Mouse (Mus musculus) retina, postnatal 7 days (tissue): Measurements from ENCODE around the gene Pdxp.

ENCODE experiments used
- DNase-seq: peaks from one replicate; pipeline ENCODE4 v3.0.0-alpha.2; 2012; ENCODE audit warnings: low read depth, low spot score

Pdxp gene

GRCm38 (mm10) chr15:78927788-78928457 lies 14.2 kb downstream of the Pdxp start:
- no peak for DNase-seq

DNA sequence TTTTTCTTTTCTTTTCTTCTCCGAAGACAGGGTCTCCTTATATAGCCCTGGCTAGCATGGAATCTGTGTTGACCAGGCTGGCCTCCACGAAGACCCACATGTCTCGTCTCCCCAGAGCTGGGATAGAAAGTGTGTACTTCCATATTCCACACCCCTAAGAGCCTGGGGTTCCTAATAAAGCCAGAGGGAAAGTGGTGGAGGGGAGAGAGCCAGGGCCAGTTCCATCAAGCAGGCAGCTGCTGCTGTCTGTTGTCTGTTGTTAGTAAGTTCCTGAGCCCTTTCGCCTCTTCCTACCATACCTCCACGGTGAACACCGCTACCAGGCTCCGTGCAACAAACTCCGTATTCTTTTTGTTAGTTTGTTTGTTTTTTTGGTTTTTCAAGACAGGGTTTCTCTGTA lies 14.8 kb downstream of the Pdxp start:
- no peak for DNase-seq

DNA sequence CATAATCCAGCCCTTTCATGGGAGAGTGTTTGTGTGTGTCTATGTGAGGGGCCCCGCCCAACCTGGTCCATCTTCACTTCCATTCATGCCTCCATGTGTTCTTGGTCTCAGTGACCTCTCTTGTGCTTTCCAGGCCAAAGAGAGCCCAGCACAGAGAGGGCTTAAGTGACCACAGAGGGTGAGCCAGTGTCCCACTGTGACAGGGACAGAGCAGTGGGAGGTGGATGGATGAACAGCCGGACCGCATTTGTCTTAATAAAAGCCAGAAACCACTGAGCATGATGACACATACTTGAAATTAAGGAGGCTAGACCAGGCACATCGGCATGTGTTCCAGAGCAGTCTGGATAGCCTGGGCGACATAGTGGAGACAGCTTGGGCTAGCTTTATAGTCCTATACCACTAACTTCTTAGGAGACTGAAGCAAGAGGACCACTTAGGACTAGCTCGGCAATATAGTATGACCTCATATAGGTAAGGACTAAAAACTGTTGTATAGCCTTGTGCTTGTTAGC lies 16.5 kb downstream of the Pdxp start:
- no peak for DNase-seq

DNA sequence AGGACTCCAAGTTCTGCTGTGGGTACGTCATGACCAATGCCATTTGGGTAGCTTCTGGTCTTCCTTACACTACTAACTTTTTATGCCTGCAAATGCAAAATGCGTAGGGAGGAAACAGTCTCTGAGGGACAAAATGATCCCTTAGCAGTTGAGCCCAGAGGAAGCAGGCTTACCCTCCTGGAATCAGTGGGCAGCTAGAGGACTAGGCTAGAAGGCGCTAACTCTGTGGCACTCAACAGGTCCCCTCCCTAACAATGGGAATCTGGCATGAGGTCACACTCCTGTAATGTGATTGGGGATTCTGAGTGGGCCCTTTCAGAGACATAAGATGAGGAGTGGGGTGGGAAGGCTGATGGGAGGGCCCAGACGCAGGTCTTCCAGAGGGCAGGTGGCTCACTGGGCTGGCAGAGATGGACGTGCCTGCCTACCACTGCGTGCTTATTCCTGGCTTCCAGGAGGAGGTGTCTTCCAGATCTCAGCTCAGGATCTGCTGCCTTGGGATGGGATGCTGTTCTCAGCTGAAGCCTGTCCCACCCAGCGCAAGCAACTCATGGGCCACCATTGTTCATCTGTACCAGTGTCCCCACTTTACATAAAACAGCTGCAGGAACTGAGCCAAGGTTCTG lies 17.2 kb downstream of the Pdxp start:
- DNase-seq: no peak

DNA sequence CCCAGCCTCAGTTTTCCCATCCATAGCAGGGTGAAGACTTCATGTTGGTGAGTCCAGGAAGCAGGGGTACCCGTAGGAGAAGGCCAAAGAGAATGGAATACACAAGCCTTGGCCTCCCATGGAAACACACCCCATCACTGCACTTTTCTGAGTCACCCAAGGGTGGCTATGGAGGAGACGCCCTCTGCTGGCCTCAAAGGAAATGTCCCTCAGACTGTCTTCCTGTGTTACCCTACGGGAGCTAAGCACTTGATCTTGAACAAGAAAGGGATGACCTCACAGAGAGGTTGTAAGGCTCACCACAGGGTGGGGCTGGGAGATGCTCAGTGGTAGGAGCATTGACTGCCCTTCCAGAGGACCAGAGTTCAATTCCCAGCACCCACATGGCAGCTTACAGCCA lies 17.9 kb downstream of the Pdxp start:
- DNase-seq: no peak

DNA sequence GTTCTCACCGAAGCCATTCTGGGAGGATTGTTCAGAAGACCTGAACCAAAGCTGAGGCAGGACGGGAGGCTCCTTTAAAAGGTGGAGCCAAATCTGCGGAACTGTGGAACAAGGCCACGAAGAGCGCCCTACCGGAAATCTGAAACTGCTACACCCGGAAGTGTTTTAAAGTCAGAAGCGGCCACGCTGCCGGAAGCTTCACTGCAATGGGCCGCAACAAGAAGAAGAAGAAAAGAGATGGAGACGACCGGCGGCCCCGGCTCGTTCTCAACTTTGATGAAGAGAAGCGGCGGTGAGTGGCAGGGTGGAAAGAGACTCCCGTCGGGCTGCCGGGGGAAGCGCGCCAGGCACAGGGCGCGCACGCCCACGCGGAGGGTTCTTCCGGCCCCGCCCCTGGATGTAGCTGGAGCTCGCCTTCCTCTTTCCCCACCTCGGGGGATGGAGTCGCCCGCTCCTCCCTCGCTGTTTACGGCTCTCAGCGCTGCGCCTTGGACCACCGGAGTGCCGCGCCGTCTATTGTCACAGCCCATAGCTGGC lies 21.1 kb downstream of the Pdxp start, which contains the start of gene Nol12:
Gene Nol12 (plus strand): TSS at position 150 of the 537 bp plus-strand sequence.
- DNase-seq: peak; percentile 85

DNA sequence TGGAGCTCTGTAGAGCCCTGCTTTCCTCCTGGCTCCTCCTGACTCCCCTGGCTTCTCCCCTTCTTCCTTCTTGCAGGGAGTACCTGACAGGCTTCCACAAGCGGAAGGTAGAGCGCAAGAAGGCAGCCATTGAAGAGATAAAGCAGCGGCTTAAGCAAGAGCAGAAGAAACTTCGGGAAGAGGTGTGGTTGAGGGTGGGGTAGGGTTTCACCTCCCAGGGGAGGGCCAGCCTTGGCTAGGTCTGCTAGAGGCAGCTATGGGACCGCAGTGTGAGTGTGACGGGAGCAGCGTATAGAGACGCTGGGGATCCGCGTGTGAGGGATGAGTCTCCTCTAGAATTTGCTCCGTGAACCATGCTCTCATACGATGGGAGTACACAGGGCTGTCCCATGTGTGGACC lies 22.7 kb downstream of the Pdxp start:
- DNase-seq: no peak

- DNase-seq: no peak
These were observed 23.6 kb downstream of the Pdxp start for GRCm38 (mm10) chr15:78937311-78937710.

DNA sequence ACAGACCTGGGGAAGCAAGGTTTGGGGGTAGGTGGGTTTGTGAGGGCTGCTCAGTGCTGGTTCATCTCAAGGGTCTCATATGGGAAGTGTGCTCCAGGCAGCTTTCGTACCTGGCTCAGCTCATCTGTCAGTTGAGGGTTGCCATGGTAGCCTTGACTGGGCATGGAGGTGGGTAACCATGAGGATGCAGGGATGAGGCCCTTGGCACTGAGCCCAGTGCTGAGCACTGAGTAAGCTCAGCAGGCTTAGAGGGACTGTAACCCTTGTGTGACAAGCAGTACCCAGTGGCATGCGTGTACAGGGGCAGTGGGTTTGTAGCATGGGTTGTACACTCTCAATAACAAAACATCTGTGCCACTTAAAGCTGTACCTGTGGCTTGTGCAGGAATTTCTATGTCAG lies 24.2 kb downstream of the Pdxp start:
- DNase-seq: no peak

DNA sequence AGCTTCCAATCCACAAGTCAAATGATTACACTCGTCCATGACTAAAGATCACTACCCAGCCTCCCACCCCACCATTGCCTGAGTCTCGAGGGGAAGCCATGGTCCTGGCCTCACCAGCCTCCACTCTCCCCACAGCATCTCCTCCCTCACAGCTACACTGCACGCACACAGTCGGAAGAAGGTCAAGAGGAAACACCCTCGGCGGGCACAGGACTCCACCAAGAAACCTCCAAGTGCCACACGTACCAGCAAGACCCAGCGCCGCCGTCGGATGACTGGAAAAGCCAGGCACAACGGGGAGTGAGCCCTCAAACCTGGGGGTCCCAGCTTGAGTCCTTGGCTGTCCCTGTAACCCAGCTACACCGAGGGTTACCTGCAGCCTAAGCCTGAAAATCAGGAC lies 26.6 kb downstream of the Pdxp start:
- DNase-seq: no peak

GRCm38 (mm10) chr15:78942663-78943062 lies 28.9 kb downstream of the Pdxp start:
- DNase-seq: peak; percentile 75

- DNase-seq: no peak
These were observed 32.5 kb downstream of the Pdxp start for GRCm38 (mm10) chr15:78946232-78946631.

- peak; percentile 79 for DNase-seq
These were observed 33.9 kb downstream of the Pdxp start, which contains the start of gene Triobp for GRCm38 (mm10) chr15:78947657-78948056. TSS of gene Triobp (plus strand) at chr15:78947724.

DNA sequence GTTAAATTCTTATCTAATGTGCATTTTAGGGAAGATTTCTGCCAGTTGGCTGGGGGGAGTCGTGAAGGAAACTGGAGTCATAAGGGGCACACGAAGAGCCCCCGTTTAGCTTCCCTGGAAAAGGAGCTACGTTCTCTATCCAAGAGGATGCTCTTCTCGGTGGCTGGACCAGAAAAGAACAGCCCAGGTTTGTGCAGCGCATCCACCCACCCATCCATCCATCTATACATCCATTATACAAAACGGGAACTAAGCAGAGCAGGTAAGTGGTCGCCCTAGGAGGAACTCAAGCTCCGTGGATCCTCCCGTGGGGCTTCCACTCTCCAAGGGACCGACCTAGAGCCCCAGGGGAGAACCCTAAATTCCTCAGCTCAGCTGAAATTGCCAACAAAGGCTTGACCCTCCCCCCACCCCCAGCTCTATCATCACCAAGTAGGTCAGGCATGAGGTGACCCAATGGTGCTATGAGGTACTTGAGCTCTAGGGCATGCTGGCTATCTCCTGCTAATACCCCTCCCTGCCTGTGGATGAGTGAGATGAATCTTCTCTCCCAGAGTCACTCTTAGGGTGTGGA lies 34.5 kb downstream of the Pdxp start:
- no peak for DNase-seq

DNA sequence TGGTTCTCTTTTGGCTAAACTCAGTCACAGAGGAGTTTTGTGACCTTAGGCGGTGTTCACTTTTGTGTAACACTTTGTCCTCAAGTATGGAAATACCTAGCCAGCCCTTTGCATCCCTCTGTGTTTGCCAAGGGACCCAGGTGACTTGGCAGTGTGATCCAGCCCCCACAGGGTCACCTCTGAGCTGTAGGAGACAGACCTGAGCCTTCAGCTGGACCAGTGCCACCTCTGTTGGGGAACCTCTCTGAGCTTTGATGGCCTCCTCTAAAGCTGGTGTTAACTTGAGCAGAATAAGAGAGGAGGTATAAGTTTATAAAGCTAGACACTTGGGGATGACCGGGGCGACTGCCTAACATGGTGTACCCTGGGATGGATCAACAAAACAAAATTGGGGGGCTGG lies 35.2 kb downstream of the Pdxp start:
- DNase-seq: no peak

GRCm38 (mm10) chr15:78955663-78956062 lies 41.9 kb downstream of the Pdxp start:
- no peak for DNase-seq

DNA sequence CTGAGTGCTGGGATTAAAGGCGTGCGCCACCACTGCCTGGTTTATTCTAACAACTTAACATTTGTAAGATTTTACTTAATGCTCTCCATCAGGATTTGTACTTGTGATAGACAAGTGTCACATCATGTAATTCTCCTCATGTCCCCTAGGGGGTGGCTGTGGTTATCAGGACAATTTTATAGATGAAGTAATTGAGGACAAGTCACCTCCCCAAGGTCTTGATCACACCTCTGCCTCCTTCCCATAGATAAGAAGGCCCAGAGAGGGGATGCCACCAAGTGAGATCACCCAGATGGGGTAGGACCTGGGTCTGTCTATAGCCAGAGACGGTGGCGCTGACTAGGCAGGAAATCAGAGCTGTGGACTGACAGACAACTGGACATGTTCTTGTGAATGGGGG lies 42.6 kb downstream of the Pdxp start:
- DNase-seq: no peak

- no peak for DNase-seq
These were observed 43.3 kb downstream of the Pdxp start for GRCm38 (mm10) chr15:78957021-78957420.

DNA sequence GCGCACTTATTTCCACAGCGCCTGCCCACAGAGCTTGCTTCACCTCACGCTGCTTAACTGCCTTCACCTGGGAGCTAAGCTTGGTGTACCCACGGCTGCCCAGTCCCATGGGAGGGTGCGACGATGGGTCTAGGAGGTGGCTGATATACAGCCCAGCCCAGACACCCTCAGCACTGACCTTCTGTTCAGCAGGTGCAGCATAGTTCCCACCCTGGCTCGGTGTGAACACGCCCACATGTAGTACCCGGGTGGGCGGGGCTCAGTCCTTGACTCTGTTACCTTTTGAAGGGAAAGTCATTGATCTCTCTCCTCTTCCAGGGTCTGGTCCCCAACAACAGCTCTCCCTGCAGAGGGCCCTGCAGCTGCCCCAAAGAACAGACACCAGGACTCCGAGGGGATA lies 45.8 kb downstream of the Pdxp start:
- DNase-seq: no peak

GRCm38 (mm10) chr15:78960088-78960487 lies 46.4 kb downstream of the Pdxp start:
- no peak for DNase-seq

GRCm38 (mm10) chr15:78962885-78963284 lies 49.2 kb downstream of the Pdxp start:
- DNase-seq: peak; percentile 95
